Mouse (Mus musculus) monocyte, adult 5-6 weeks (primary cell): ENCODE data around the gene Olfr654. TPM values are rescaled to one million over a fixed set of nuclear protein-coding genes. Genes with fewer than 3 reads are reported as not detected.
A peak's percentile ranks its signal among the peaks of the same experiment; 100 is the strongest.

Experiments
- ATAC-seq: fragments of 153-309, 156-312 bp; replicated peaks from 2 replicates; pipeline ENCODE4 v1.8.0; 2017; ENCODE audit warnings: mild to moderate bottlenecking; ENCODE audit not compliant: low TSS enrichment, insufficient number of reproducible peaks, severe bottlenecking, poor library complexity, low FRiP score
- total RNA-seq: library from RNA; stranded (forward); fragments of 200-1000, 200-491, 200-594 nt; gene quantifications from 3 replicates; pipeline ENCODE4 v1.2.3, GENCODE M21; 2017

Gene Olfr654
- 0.67 TPM in 1 of 3 replicates, not detected in the others for total RNA-seq

DNA sequence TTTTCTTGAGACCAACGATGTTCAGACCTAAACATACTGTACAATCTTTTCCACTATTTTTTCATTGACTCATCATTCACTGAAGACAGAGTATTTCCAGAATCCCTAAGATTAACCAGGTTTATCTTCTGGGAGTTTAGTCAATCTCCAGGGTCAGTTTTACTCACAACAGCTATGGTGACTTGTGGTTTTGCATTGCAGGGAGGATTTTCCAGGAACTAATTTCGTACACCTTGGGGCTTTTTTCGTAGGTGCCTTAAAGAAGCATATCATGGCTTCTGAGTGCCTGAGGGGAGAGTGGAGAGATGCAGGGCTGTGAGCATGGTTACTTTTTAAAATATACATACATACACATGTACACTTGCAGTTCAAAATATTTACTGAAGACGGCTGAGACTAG, at the start of gene Olfr654:
Gene Olfr654, plus strand, starts transcription at position 301 of the 400 bp plus-strand sequence.
- no peak for ATAC-seq

- ATAC-seq: no peak
These were observed 37.0 kb upstream of the Olfr654 start, which contains the start of gene Olfr651 for GRCm38 (mm10) chr7:104549833-104550232. TSS of gene Olfr651 (plus strand) at chr7:104550133.

DNA sequence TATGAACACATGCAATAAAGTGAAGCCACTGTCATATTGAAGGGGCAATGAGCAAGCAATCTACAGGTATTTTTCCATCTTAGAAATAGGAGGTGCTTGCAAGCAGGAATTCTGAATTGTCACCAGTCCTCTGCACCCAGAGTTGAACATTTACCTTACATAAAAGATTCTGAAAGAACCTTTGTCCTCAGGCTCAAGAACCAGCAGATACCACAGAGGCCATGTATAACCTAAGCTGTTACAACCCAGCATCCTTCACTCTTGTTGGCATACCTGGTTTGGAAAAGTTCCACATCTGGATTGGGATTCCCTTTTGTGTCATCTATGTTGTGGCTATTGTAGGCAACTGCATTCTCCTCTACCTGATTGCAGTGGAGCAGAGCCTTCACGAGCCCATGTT, 34.1 kb upstream of the Olfr654 start:
- ATAC-seq: no peak

- ATAC-seq: no peak
These were observed 26.2 kb upstream of the Olfr654 start, which contains the start of gene Olfr652 for GRCm38 (mm10) chr7:104560601-104561000. TSS of gene Olfr652 (plus strand) at chr7:104560901.

GRCm38 (mm10) chr7:104577014-104577413, 9.8 kb upstream of the Olfr654 start, which contains the start of gene Olfr653:
TSS of gene Olfr653 (plus strand) at chr7:104577314.
- no peak for ATAC-seq

DNA sequence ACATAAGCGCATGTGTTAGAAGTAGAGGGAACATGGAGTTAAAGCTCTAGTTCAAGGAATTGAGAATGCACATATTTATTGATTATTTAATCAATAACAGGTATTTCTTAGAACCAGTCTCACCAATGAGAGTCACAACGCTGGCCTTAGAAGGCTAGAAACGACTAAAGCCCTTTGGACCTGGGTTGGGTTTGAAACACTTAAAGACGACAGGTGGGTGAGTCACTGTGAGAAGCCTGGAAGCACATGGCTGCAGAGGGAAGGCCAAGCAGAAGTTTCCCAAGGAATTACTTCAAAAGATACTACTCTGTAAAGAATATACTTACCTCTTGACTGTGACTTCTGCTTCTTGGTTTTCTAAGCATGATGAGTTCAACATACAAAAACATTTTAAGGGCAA, 6.0 kb upstream of the Olfr654 start:
- ATAC-seq: no peak

DNA sequence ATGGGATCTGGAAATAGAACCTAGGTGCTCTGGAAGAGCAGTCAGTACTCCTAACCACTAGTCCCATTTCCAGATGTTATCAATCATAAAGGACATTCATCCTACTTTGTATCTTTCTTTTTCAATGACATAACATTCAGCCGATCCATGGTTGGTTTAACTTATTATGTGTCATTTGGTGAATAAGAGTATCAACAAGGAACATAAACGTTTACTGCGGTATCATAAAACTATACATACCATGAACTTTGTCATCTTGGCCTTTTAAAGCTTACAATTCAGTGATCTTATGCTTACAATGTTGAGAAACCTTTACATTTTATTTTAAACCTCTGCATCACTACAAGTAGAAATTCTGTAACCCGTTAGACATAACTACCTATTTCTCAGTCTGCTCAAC, 5.4 kb upstream of the Olfr654 start:
- ATAC-seq: no peak

GRCm38 (mm10) chr7:104588274-104588673, 1.4 kb downstream of the Olfr654 start:
- ATAC-seq: no peak

GRCm38 (mm10) chr7:104601679-104602078, 14.9 kb downstream of the Olfr654 start, which contains the start of gene Olfr655:
TSS of gene Olfr655 (minus strand) at chr7:104601779.
- ATAC-seq: no peak

DNA sequence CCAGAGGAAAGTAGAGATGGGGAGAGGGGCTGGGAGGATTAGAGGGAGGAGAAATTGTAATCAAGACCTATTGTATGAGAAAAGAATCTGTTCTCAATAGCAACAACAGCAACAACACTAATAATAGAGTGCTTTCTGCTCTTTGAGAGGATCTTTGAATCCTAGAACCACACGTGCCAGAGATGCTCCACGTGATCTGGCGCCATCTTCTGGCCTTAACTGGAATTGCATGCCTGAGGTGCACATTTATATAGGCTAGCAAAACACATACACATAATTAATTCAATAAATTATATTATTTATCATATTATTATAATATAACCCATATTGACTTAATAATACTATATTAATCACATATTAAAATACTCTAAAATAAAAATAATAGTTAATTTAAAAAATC, 16.3 kb downstream of the Olfr654 start:
- ATAC-seq: peak; percentile 80

- ATAC-seq: no peak; the same call in 1 of the 2 replicates
These were observed 17.9 kb downstream of the Olfr654 start for GRCm38 (mm10) chr7:104604727-104605126.

DNA sequence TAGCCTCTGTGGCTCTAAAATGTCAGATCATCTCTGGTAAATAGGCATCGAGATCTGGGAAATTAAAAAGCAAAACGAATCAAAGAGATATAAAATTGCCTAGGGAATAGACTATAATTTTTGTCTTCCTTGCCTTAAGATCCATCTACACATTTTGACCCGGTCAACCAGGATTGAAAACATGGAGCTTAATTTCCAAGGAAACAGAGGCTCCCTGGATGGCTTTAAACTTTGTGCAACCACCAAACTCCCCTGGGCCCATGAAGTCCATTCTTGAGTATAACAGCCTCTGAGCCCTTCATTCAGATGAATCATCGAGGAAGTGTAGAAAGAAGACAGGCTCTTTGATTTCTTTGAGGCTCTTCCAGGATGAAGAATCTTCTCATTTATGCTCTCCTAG, 26.8 kb downstream of the Olfr654 start, which contains the start of gene Olfr656:
Gene Olfr656, plus strand, starts transcription at position 301 of the 400 bp plus-strand sequence.
- ATAC-seq: no peak

- no peak for ATAC-seq
These were observed 37.7 kb downstream of the Olfr654 start, which contains the start of gene Olfr657 for GRCm38 (mm10) chr7:104624494-104624893. TSS of gene Olfr657 (plus strand) at chr7:104624794.

Other genes starting within 250 kb of the Olfr654 start
- gene Trim12c, start 233.7 kb upstream of the Olfr654 start, total RNA-seq: 38.3 to 79.6 TPM (median 51.5 TPM) in 3 replicates
- 23.5 to 27.5 TPM (median 27.2 TPM) in 3 replicates for gene Trim30b, start 217.1 kb upstream of the Olfr654 start, total RNA-seq
- 0.58 to 1.1 TPM in 2 of 3 replicates, not detected in the other for gene Trim30c, start 186.2 kb upstream of the Olfr654 start, total RNA-seq
- 50.5 to 91.1 TPM (median 54.1 TPM) in 3 replicates for gene Trim30a, start 121.8 kb upstream of the Olfr654 start, total RNA-seq
- gene Trim30d, start 79.2 kb upstream of the Olfr654 start, total RNA-seq: 26.0 to 47.8 TPM (median 29.6 TPM) in 3 replicates
- not detected in 3 replicates for gene Olfr651, start 36.9 kb upstream of the Olfr654 start, total RNA-seq
- not detected in 3 replicates for gene Olfr652, start 26.1 kb upstream of the Olfr654 start, total RNA-seq
- gene Olfr653, start 9.7 kb upstream of the Olfr654 start, total RNA-seq: not detected in 3 replicates
- not detected in 3 replicates for gene Olfr655, start 14.8 kb downstream of the Olfr654 start, total RNA-seq
- not detected in 3 replicates for gene Olfr656, start 26.9 kb downstream of the Olfr654 start, total RNA-seq
- not detected in 3 replicates for gene Olfr657, start 37.8 kb downstream of the Olfr654 start, total RNA-seq
- not detected in 3 replicates for gene Olfr658, start 60.3 kb downstream of the Olfr654 start, total RNA-seq
- not detected in 3 replicates for gene Olfr659, start 79.7 kb downstream of the Olfr654 start, total RNA-seq
- gene Olfr661, start 99.5 kb downstream of the Olfr654 start, total RNA-seq: not detected in 3 replicates
- not detected in 3 replicates for gene Usp17le, start 190.4 kb downstream of the Olfr654 start, total RNA-seq